Mouse (Mus musculus): Measurements from ENCODE around the gene Nedd4. TPM values are rescaled to one million over a fixed set of nuclear protein-coding genes. Genes with fewer than 3 reads are reported as not detected.

Gene Nedd4
- polyA plus RNA-seq, 1 experiment from 2014 or later, result 555 TPM

GRCm38 (mm10) chr9:72763050-72763718 is 101.0 kb downstream of the Nedd4 start:
- H3K27ac ChIP-seq (ENCODE audit: low read depth, low read length), result peak overlapping the region; percentile 89
- peak; percentile 33; the same call in 1 of the 2 replicates for ATAC-seq (replicated peaks; ENCODE audit: insufficient number of reproducible peaks, low FRiP score, low TSS enrichment)

GRCm38 (mm10) chr9:72766789-72767349 is 104.7 kb downstream of the Nedd4 start:
- peak; percentile 54 for ATAC-seq (replicated peaks; ENCODE audit: insufficient number of reproducible peaks, low FRiP score, low TSS enrichment)
- Histone ChIP-seq H3K4me2 (peak overlapping the region; percentile 75), H3K27me3 (ENCODE audit: control insufficient read depth, insufficient read depth, low read length) (no peaks in the 10 kb centered on the region), H3K9me3 (replicated peaks; ENCODE audit: control insufficient read depth, low read length) (no peaks in the 10 kb centered on the region), H3K4me1 (ENCODE audit: control insufficient read depth, insufficient read depth, low read length) (peaks cover 15% of the 10 kb centered on the region), H3K4me3 (ENCODE audit: low read depth, low read length) (peak overlapping the region; percentile 36), H3K27ac (ENCODE audit: low read depth, low read length) (0 out of 2 replicates have a peak overlapping the region, but pooled peaks have one; percentile 22), H3K36me3 (ENCODE audit: control insufficient read depth, insufficient read depth, low read length) (no peaks in the 10 kb centered on the region), H3K9ac (ENCODE audit: low read depth, low read length) (peak overlapping the region; percentile 67)
- 2% methylated on average over 17 of the region's 17 CpGs for WGBS (ENCODE audit: insufficient replicate concordance)

More at GRCm38 (mm10) chr9:72763050-72763718, 101.0 kb downstream of the Nedd4 start:
- Histone ChIP-seq H3K4me1 (ENCODE audit: control insufficient read depth, insufficient read depth, low read length) (peaks cover 22% of the 10 kb centered on the region), H3K4me2 (peak overlapping the region; percentile 14; the same call in 1 of the 2 replicates), H3K27me3 (ENCODE audit: control insufficient read depth, insufficient read depth, low read length) (no peaks in the 10 kb centered on the region), H3K4me3 (ENCODE audit: low read depth, low read length) (no peak overlapping the region; the same call in 1 of the 2 replicates), H3K9ac (ENCODE audit: low read depth, low read length) (peak overlapping the region; percentile 34), H3K36me3 (ENCODE audit: control insufficient read depth, insufficient read depth, low read length) (no peaks in the 10 kb centered on the region), H3K9me3 (replicated peaks; ENCODE audit: control insufficient read depth, low read length) (no peaks in the 10 kb centered on the region)
- WGBS (ENCODE audit: insufficient replicate concordance), result 7% methylated on average over 3 of the region's 3 CpGs

- Histone ChIP-seq H3K9ac (ENCODE audit: low read depth, low read length) (no peak overlapping the region), H3K36me3 (ENCODE audit: control insufficient read depth, insufficient read depth, low read length) (no peaks in the 10 kb centered on the region), H3K9me3 (replicated peaks; ENCODE audit: control insufficient read depth, low read length) (no peaks in the 10 kb centered on the region), H3K4me1 (ENCODE audit: control insufficient read depth, insufficient read depth, low read length) (peaks cover 8% of the 10 kb centered on the region; the same call in 1 of the 2 replicates), H3K4me2 (no peak overlapping the region), H3K27ac (ENCODE audit: low read depth, low read length) (no peak overlapping the region), H3K4me3 (ENCODE audit: low read depth, low read length) (no peak overlapping the region), H3K27me3 (ENCODE audit: control insufficient read depth, insufficient read depth, low read length) (no peaks in the 10 kb centered on the region)
- ATAC-seq (replicated peaks; ENCODE audit: insufficient number of reproducible peaks, low FRiP score, low TSS enrichment), result no peak
- 80% methylated on average over 4 of the region's 4 CpGs for WGBS (ENCODE audit: insufficient replicate concordance)
These were observed 112.9 kb downstream of the Nedd4 start for GRCm38 (mm10) chr9:72775022-72775421.

GRCm38 (mm10) chr9:72779004-72779403 is 116.9 kb downstream of the Nedd4 start:
- Histone ChIP-seq H3K4me3 (ENCODE audit: low read depth, low read length) (no peak overlapping the region), H3K4me2 (no peak overlapping the region), H3K4me1 (ENCODE audit: control insufficient read depth, insufficient read depth, low read length) (peaks cover 23% of the 10 kb centered on the region), H3K27me3 (ENCODE audit: control insufficient read depth, insufficient read depth, low read length) (no peaks in the 10 kb centered on the region), H3K27ac (ENCODE audit: low read depth, low read length) (peak overlapping the region; percentile 62; the same call in 1 of the 2 replicates), H3K36me3 (ENCODE audit: control insufficient read depth, insufficient read depth, low read length) (no peaks in the 10 kb centered on the region), H3K9ac (ENCODE audit: low read depth, low read length) (no peak overlapping the region), H3K9me3 (replicated peaks; ENCODE audit: control insufficient read depth, low read length) (no peaks in the 10 kb centered on the region)
- 25% methylated on average over 11 of the region's 11 CpGs for WGBS (ENCODE audit: insufficient replicate concordance)
- no peak for ATAC-seq (replicated peaks; ENCODE audit: insufficient number of reproducible peaks, low FRiP score, low TSS enrichment)

GRCm38 (mm10) chr9:72779733-72780132 is 117.6 kb downstream of the Nedd4 start:
- no peaks in the 10 kb centered on the region for H3K27me3 ChIP-seq (ENCODE audit: control insufficient read depth, insufficient read depth, low read length)
- H3K9me3 ChIP-seq (replicated peaks; ENCODE audit: control insufficient read depth, low read length), result no peaks in the 10 kb centered on the region
- peak overlapping the region; percentile 11; the same call in 1 of the 2 replicates for H3K4me3 ChIP-seq (ENCODE audit: low read depth, low read length)
- H3K4me1 ChIP-seq (ENCODE audit: control insufficient read depth, insufficient read depth, low read length), result peaks cover 23% of the 10 kb centered on the region
- H3K36me3 ChIP-seq (ENCODE audit: control insufficient read depth, insufficient read depth, low read length), result no peaks in the 10 kb centered on the region
- ATAC-seq (replicated peaks; ENCODE audit: insufficient number of reproducible peaks, low FRiP score, low TSS enrichment), result 0 out of 2 replicates have a peak, but pooled peaks have one; percentile 7
- H3K9ac ChIP-seq (ENCODE audit: low read depth, low read length), result no peak overlapping the region
- 2% methylated on average over 4 of the region's 4 CpGs for WGBS (ENCODE audit: insufficient replicate concordance)
- H3K27ac ChIP-seq (ENCODE audit: low read depth, low read length), result peak overlapping the region; percentile 76
- peak overlapping the region; percentile 55 for H3K4me2 ChIP-seq

- WGBS (ENCODE audit: insufficient replicate concordance), result 8% methylated on average over 5 of the region's 5 CpGs
- Histone ChIP-seq H3K27me3 (ENCODE audit: control insufficient read depth, insufficient read depth, low read length) (no peaks in the 10 kb centered on the region), H3K9me3 (replicated peaks; ENCODE audit: control insufficient read depth, low read length) (no peaks in the 10 kb centered on the region), H3K4me1 (ENCODE audit: control insufficient read depth, insufficient read depth, low read length) (peaks cover 23% of the 10 kb centered on the region), H3K36me3 (ENCODE audit: control insufficient read depth, insufficient read depth, low read length) (no peaks in the 10 kb centered on the region), H3K27ac (ENCODE audit: low read depth, low read length) (peak overlapping the region; percentile 76), H3K9ac (ENCODE audit: low read depth, low read length) (no peak overlapping the region), H3K4me3 (ENCODE audit: low read depth, low read length) (0 out of 2 replicates have a peak overlapping the region, but pooled peaks have one; percentile 11), H3K4me2 (peak overlapping the region; percentile 55)
- ATAC-seq (replicated peaks; ENCODE audit: insufficient number of reproducible peaks, low FRiP score, low TSS enrichment), result no peak
These were observed 118.5 kb downstream of the Nedd4 start for GRCm38 (mm10) chr9:72780694-72781093.

- peak overlapping the region; percentile 76 for H3K27ac ChIP-seq (ENCODE audit: low read depth, low read length)
- H3K4me3 ChIP-seq (ENCODE audit: low read depth, low read length), result no peak overlapping the region
- ATAC-seq (replicated peaks; ENCODE audit: insufficient number of reproducible peaks, low FRiP score, low TSS enrichment), result no peak
- H3K9me3 ChIP-seq (replicated peaks; ENCODE audit: control insufficient read depth, low read length), result no peaks in the 10 kb centered on the region
- no peak overlapping the region for H3K9ac ChIP-seq (ENCODE audit: low read depth, low read length)
- H3K27me3 ChIP-seq (ENCODE audit: control insufficient read depth, insufficient read depth, low read length), result no peaks in the 10 kb centered on the region
- H3K36me3 ChIP-seq (ENCODE audit: control insufficient read depth, insufficient read depth, low read length), result no peaks in the 10 kb centered on the region
- H3K4me1 ChIP-seq (ENCODE audit: control insufficient read depth, insufficient read depth, low read length), result peaks cover 23% of the 10 kb centered on the region
- WGBS (ENCODE audit: insufficient replicate concordance), result 3% methylated on average over 4 of the region's 4 CpGs
- peak overlapping the region; percentile 55 for H3K4me2 ChIP-seq
These were observed 119.3 kb downstream of the Nedd4 start for GRCm38 (mm10) chr9:72781466-72781865.

GRCm38 (mm10) chr9:72782121-72782520 is 120.0 kb downstream of the Nedd4 start:
- H3K27ac ChIP-seq (ENCODE audit: low read depth, low read length), result no peak overlapping the region

More at GRCm38 (mm10) chr9:72782121-72782520, 120.0 kb downstream of the Nedd4 start:
- H3K4me1 ChIP-seq (ENCODE audit: control insufficient read depth, insufficient read depth, low read length), result peaks cover 23% of the 10 kb centered on the region
- H3K9ac ChIP-seq (ENCODE audit: low read depth, low read length), result no peak overlapping the region
- H3K9me3 ChIP-seq (replicated peaks; ENCODE audit: control insufficient read depth, low read length), result no peaks in the 10 kb centered on the region
- H3K4me2 ChIP-seq, result peak overlapping the region; percentile 55
- H3K4me3 ChIP-seq (ENCODE audit: low read depth, low read length), result no peak overlapping the region
- H3K36me3 ChIP-seq (ENCODE audit: control insufficient read depth, insufficient read depth, low read length), result no peaks in the 10 kb centered on the region
- ATAC-seq (replicated peaks; ENCODE audit: insufficient number of reproducible peaks, low FRiP score, low TSS enrichment), result no peak; the same call in 1 of the 2 replicates
- 19% methylated on average over 8 of the region's 8 CpGs for WGBS (ENCODE audit: insufficient replicate concordance)
- H3K27me3 ChIP-seq (ENCODE audit: control insufficient read depth, insufficient read depth, low read length), result no peaks in the 10 kb centered on the region

Data from heart, embryonic 11.5 days (tissue).